ENCODE assay signal across 11 mouse cellular contexts in the genomic region with DNA sequence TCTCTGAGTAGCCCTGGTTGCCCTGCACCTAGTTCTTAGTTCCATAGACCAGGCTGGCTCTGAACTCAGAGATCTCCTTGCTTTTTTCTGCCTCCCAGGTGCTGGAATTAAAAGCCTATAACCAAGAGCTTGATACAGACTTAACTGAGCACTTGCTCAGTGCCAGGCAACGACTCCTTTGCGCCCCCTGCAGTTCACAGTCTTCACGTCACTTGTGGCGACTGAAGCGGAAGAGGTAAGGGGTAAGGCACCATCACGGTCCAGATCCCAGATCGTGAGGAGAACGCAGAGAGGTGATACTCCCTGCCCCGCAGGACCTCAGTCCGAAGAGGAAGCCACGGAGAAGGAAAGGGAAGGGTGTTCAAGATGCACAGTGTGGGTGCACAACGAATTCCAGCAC. TPM values are rescaled to one million over a fixed set of nuclear protein-coding genes. Genes with fewer than 3 reads are reported as not detected.
ATAC-seq and TF ChIP-seq lines count a peak whose summit lies in the region.
"Had no signal": no experiment of that assay in that cellular context is flagged by ENCODE, and none has a peak within 500 bp of the region (broad histone marks: within the 10 kb centered on the region; RNA-seq: fewer than 3 reads in every experiment).

No protein-coding gene starts in this region.

- WGBS in intestine, postnatal 0 days: 81% methylated on average over 12 of the region's 12 CpGs
- 79% methylated on average over 12 of the region's 12 CpGs for WGBS in intestine, embryonic 16.5 days
- whole genome bisulfite sequencing in limb, embryonic 15.5 days: 80% methylated on average over 12 of the region's 12 CpGs

- H3K4me3 ChIP-seq in intestine, postnatal 0 days (ENCODE audit: low read depth, low read length): no peak overlapping the region
- H3K4me3 ChIP-seq in intestine, embryonic 16.5 days (ENCODE audit: low read length): no peak overlapping the region
- H3K4me3 ChIP-seq in E14TG2a.4 (replicated peaks; ENCODE audit: low read length): no peak overlapping the region
- no peak overlapping the region for H3K4me3 ChIP-seq in embryonic fibroblast, embryonic 13.5 days (ENCODE audit: insufficient read depth, low read length)
- no peak overlapping the region for H3K4me3 ChIP-seq in limb, embryonic 15.5 days
- H3K4me3 ChIP-seq: liver, embryonic 13.5 days had no signal

- H3K27ac ChIP-seq in intestine, postnatal 0 days (ENCODE audit: low read depth, low read length): no peak overlapping the region
- H3K27ac ChIP-seq in intestine, embryonic 16.5 days (ENCODE audit: low read length): no peak overlapping the region
- H3K27ac ChIP-seq in embryonic fibroblast, embryonic 13.5 days (ENCODE audit: insufficient read depth, low read length): no peak overlapping the region
- H3K27ac ChIP-seq in limb, embryonic 15.5 days: peak overlapping the region; percentile 95
- H3K27ac ChIP-seq: liver, embryonic 13.5 days had no signal

- H3K4me1 ChIP-seq in intestine, postnatal 0 days (replicated peaks; ENCODE audit: control insufficient read depth, insufficient read depth, low read length): no peaks in the 10 kb centered on the region
- peaks cover 4% of the 10 kb centered on the region; the same call in 1 of the 2 replicates for H3K4me1 ChIP-seq in intestine, embryonic 16.5 days (ENCODE audit: control insufficient read depth, insufficient read depth, low read length)
- peaks cover 23% of the 10 kb centered on the region for H3K4me1 ChIP-seq in E14TG2a.4 (replicated peaks; ENCODE audit: low read depth, low read length)
- no peaks in the 10 kb centered on the region for H3K4me1 ChIP-seq in embryonic fibroblast, embryonic 13.5 days (ENCODE audit: control insufficient read depth, insufficient read depth, low read length)
- H3K4me1 ChIP-seq in limb, embryonic 15.5 days: peaks cover 30% of the 10 kb centered on the region
- H3K4me1 ChIP-seq: liver, embryonic 13.5 days had no signal

- no peaks in the 10 kb centered on the region for H3K27me3 ChIP-seq in intestine, postnatal 0 days (replicated peaks; ENCODE audit: control insufficient read depth, insufficient read depth, low read length)
- H3K27me3 ChIP-seq in intestine, embryonic 16.5 days (replicated peaks; ENCODE audit: control insufficient read depth, insufficient read depth, low read length): no peaks in the 10 kb centered on the region
- H3K27me3 ChIP-seq in E14TG2a.4 (ENCODE audit: insufficient read depth, low read length): peaks cover 17% of the 10 kb centered on the region
- no peaks in the 10 kb centered on the region for H3K27me3 ChIP-seq in limb, embryonic 15.5 days
- H3K27me3 ChIP-seq: liver, embryonic 13.5 days had no signal

- no peaks in the 10 kb centered on the region for H3K9me3 ChIP-seq in intestine, postnatal 0 days (ENCODE audit: control insufficient read depth)
- H3K9me3 ChIP-seq in intestine, embryonic 16.5 days (ENCODE audit: control insufficient read depth, low read length): no peaks in the 10 kb centered on the region
- peaks cover 11% of the 10 kb centered on the region for H3K9me3 ChIP-seq in E14TG2a.4 (ENCODE audit: low read length)
- H3K9me3 ChIP-seq in limb, embryonic 15.5 days: no peaks in the 10 kb centered on the region

- TF ChIP-seq POLR2A in embryonic fibroblast, embryonic 13.5 days (IDR thresholded peaks at IDR 0.05; ENCODE audit: low read depth, low read length): no peak

- H3K9ac ChIP-seq in intestine, postnatal 0 days (ENCODE audit: low read depth, low read length): no peak overlapping the region
- no peak overlapping the region for H3K9ac ChIP-seq in intestine, embryonic 16.5 days (ENCODE audit: low read depth, low read length)
- no peak overlapping the region for H3K9ac ChIP-seq in limb, embryonic 15.5 days
- H3K9ac ChIP-seq: liver, embryonic 13.5 days had no signal

- no peak for ATAC-seq in intestine, postnatal 0 days
- ATAC-seq in intestine, embryonic 16.5 days: no peak
- no peak for ATAC-seq in limb, embryonic 15.5 days (ENCODE audit: insufficient number of reproducible peaks, low FRiP score, low TSS enrichment, low read depth)
- no peak for ATAC-seq in granulocyte monocyte progenitor cell, adult 5-6 weeks (replicated peaks; ENCODE audit: poor library complexity, severe bottlenecking)
- ATAC-seq in megakaryocyte progenitor cell, adult 5-6 weeks (replicated peaks; ENCODE audit: poor library complexity): no peak
- ATAC-seq in erythroid progenitor cell, adult 5-6 weeks (replicated peaks; ENCODE audit: low FRiP score, poor library complexity, severe bottlenecking): no peak

- peak; percentile 42 for TF ChIP-seq CTCF in intestine, postnatal 0 days (IDR thresholded peaks at IDR 0.05; ENCODE audit: low read depth)
- TF ChIP-seq CTCF in E14TG2a.4 (conservative IDR thresholded peaks at IDR 0.05; ENCODE audit: low read length): peak; percentile 59
- peak; percentile 18; the same call in 1 of the 2 replicates for TF ChIP-seq CTCF in embryonic fibroblast, embryonic 13.5 days (IDR thresholded peaks at IDR 0.05; ENCODE audit: borderline replicate concordance, insufficient read depth, low read length)

- H3K36me3 ChIP-seq in intestine, postnatal 0 days (ENCODE audit: control insufficient read depth, insufficient read depth): no peaks in the 10 kb centered on the region
- H3K36me3 ChIP-seq in intestine, embryonic 16.5 days (ENCODE audit: control insufficient read depth, insufficient read depth, low read length): no peaks in the 10 kb centered on the region
- no peaks in the 10 kb centered on the region for H3K36me3 ChIP-seq in E14TG2a.4 (ENCODE audit: insufficient read depth, low read length)
- no peaks in the 10 kb centered on the region for H3K36me3 ChIP-seq in limb, embryonic 15.5 days
- H3K36me3 ChIP-seq: heart, embryonic 10.5 days; liver, embryonic 13.5 days had no signal

- no peak overlapping the region for H3K4me2 ChIP-seq in intestine, postnatal 0 days (replicated peaks; ENCODE audit: low read depth)
- H3K4me2 ChIP-seq in intestine, embryonic 16.5 days (ENCODE audit: low read depth, low read length): no peak overlapping the region
- H3K4me2 ChIP-seq in limb, embryonic 15.5 days: no peak overlapping the region

RNA-seq across cellular contexts. Expression of gene Fzd9, which starts 6.5 kb away (rescaled TPM):
- polyA plus RNA-seq in intestine, postnatal 0 days (2015; fragmentation: Nextera tagmentation; extraction: Ambion mirVana): 0.07 and 0.18 TPM in 2 replicates
- 0.33 and 0.50 TPM in 2 replicates for polyA plus RNA-seq in intestine, embryonic 16.5 days (2015; fragmentation: Nextera tagmentation; extraction: Ambion mirVana)
- not detected in 2 replicates for polyA plus RNA-seq in embryonic fibroblast, embryonic 13.5 days (2011; ENCODE audit: insufficient read length, low read depth, missing spikeins)
- polyA plus RNA-seq in limb, embryonic 15.5 days (2015; fragmentation: Nextera tagmentation; extraction: Ambion mirVana): 18.6 and 23.3 TPM in 2 replicates
- not detected in 2 replicates for total RNA-seq in granulocyte monocyte progenitor cell, adult 5-6 weeks (2014; fragmentation: Nextera tagmentation)
- 0.31 TPM in 1 of 2 replicates, not detected in the other for total RNA-seq in granulocyte monocyte progenitor cell, adult 5-6 weeks (2017)
- 0.42 and 0.59 TPM in 2 replicates for total RNA-seq in megakaryocyte progenitor cell, adult 5-6 weeks (2015)
- 0.12 and 0.14 TPM in 2 replicates for total RNA-seq in megakaryocyte progenitor cell, adult 5-6 weeks (2017)
- not detected in 2 replicates for total RNA-seq in erythroid progenitor cell, adult 5-6 weeks (2015; ENCODE audit: low replicate concordance)
- not detected in 2 replicates for total RNA-seq in erythroid progenitor cell, adult 5-6 weeks (2017; ENCODE audit: low replicate concordance)
- total RNA-seq: neutrophil, adult 5-6 weeks had no signal

Comparison
In these comparisons a context has a peak if more than half of its experiments do, and no peak if none do; other contexts are left out.
1. RNA of gene Fzd9, which starts 6.5 kb away (polyA plus RNA-seq): 18.6 to 23.3 TPM in limb, embryonic 15.5 days; 0.33 to 0.50 TPM in intestine, embryonic 16.5 days, not detected in embryonic fibroblast, embryonic 13.5 days and 0.07 to 0.18 TPM in intestine, postnatal 0 days; every median in the first group is over 10 times any median in the second.
2. Peak in every context shown above with its lines, with median percentiles within 50 percentile points of each other: CTCF ChIP-seq.